Mouse (Mus musculus): ENCODE measurements around the gene Tlx2.

DNA sequence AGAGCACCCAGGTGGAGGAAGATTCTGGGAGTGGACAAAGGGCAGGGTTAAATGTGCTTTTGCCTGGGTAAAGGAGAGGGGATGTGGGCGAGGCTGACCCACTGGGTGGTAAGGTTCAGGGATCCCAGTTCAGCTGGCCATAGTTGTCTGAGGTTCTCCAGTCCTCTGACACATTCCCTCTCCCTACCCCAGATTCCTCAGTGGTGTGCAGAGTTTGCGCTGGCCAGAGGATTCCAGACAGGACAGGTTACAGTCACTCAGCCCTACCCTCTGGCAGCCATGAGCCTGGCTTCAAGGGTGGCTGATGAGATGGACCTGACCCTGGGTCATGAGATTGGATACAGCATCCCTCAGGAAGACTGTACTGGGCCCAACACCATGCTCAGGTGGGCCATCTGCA lies 11.4 kb downstream of the Tlx2 start:
- no peak for TF ChIP-seq CTCF (conservative IDR thresholded peaks at IDR 0.05; ENCODE audit: insufficient read depth, insufficient read length, low read depth, low read length)
- no peak for TF ChIP-seq POLR2A (IDR thresholded peaks at IDR 0.05; ENCODE audit: low read depth, low read length)
